Mouse (Mus musculus): ENCODE measurements at regions not wholly inside any gene's neighbourhood (a gene's known extent, or its start where the extent isn't known, plus 50 kb on each side); places are given as distances from the start of the nearest gene placed in this dataset.

GRCm38 (mm10) chr15:38351701-38352100 lies 926.3 kb downstream of the 4930447A16Rik start:
- ATAC-seq (ENCODE audit: low FRiP score, low TSS enrichment) (no peak), DNase-seq (no peak)
- no peaks in the 10 kb centered on the region for H3K36me3 ChIP-seq (ENCODE audit: control insufficient read depth, insufficient read depth, low read length)
- H3K4me1 ChIP-seq (ENCODE audit: control insufficient read depth, insufficient read depth, low read length), result no peaks in the 10 kb centered on the region
- no peak overlapping the region for H3K4me3 ChIP-seq (replicated peaks; ENCODE audit: low read depth, low read length)
- 91% methylated on average over 3 of the region's 3 CpGs for WGBS
- H3K27ac ChIP-seq (replicated peaks; ENCODE audit: low read depth, low read length), result no peak overlapping the region
- H3K4me2 ChIP-seq (ENCODE audit: low read length), result no peak overlapping the region
- H3K27me3 ChIP-seq (ENCODE audit: control insufficient read depth, insufficient read depth, low read length), result no peaks in the 10 kb centered on the region
- H3K9ac ChIP-seq (replicated peaks; ENCODE audit: low read length), result no peak overlapping the region
- H3K9me3 ChIP-seq (ENCODE audit: control insufficient read depth, low read length), result no peaks in the 10 kb centered on the region

GRCm38 (mm10) chr15:38353371-38353770 lies 928.0 kb downstream of the 4930447A16Rik start:
- Histone ChIP-seq H3K9ac (replicated peaks; ENCODE audit: low read length) (no peak overlapping the region), H3K27me3 (ENCODE audit: control insufficient read depth, insufficient read depth, low read length) (no peaks in the 10 kb centered on the region), H3K4me1 (ENCODE audit: control insufficient read depth, insufficient read depth, low read length) (no peaks in the 10 kb centered on the region), H3K27ac (replicated peaks; ENCODE audit: low read depth, low read length) (no peak overlapping the region), H3K4me3 (replicated peaks; ENCODE audit: low read depth, low read length) (no peak overlapping the region), H3K9me3 (ENCODE audit: control insufficient read depth, low read length) (no peaks in the 10 kb centered on the region), H3K36me3 (ENCODE audit: control insufficient read depth, insufficient read depth, low read length) (no peaks in the 10 kb centered on the region), H3K4me2 (ENCODE audit: low read length) (no peak overlapping the region)
- DNase-seq (no peak), ATAC-seq (ENCODE audit: low FRiP score, low TSS enrichment) (no peak)
- WGBS, result 82% methylated on average over 4 of the region's 4 CpGs

GRCm38 (mm10) chr15:38359053-38359452 lies 933.7 kb downstream of the 4930447A16Rik start:
- no peak overlapping the region for H3K27ac ChIP-seq (replicated peaks; ENCODE audit: low read depth, low read length)
- no peaks in the 10 kb centered on the region for H3K4me1 ChIP-seq (ENCODE audit: control insufficient read depth, insufficient read depth, low read length)
- no peaks in the 10 kb centered on the region for H3K36me3 ChIP-seq (ENCODE audit: control insufficient read depth, insufficient read depth, low read length)
- 87% methylated on average over 3 of the region's 3 CpGs for WGBS
- H3K4me3 ChIP-seq (replicated peaks; ENCODE audit: low read depth, low read length), result no peak overlapping the region
- no peak overlapping the region for H3K4me2 ChIP-seq (ENCODE audit: low read length)
- H3K27me3 ChIP-seq (ENCODE audit: control insufficient read depth, insufficient read depth, low read length), result no peaks in the 10 kb centered on the region
- peaks cover 5% of the 10 kb centered on the region; the same call in 1 of the 2 replicates for H3K9me3 ChIP-seq (ENCODE audit: control insufficient read depth, low read length)
- no peak overlapping the region for H3K9ac ChIP-seq (replicated peaks; ENCODE audit: low read length)
- ATAC-seq (ENCODE audit: low FRiP score, low TSS enrichment), result no peak
- DNase-seq, result no peak

GRCm38 (mm10) chr15:38363522-38363921 lies 938.2 kb downstream of the 4930447A16Rik start:
- H3K27me3 ChIP-seq (ENCODE audit: control insufficient read depth, insufficient read depth, low read length), result no peaks in the 10 kb centered on the region
- no peak overlapping the region for H3K4me3 ChIP-seq (replicated peaks; ENCODE audit: low read depth, low read length)
- peaks cover 5% of the 10 kb centered on the region; the same call in 1 of the 2 replicates for H3K9me3 ChIP-seq (ENCODE audit: control insufficient read depth, low read length)
- H3K27ac ChIP-seq (replicated peaks; ENCODE audit: low read depth, low read length), result no peak overlapping the region
- DNase-seq (no peak), ATAC-seq (ENCODE audit: low FRiP score, low TSS enrichment) (no peak)
- H3K9ac ChIP-seq (replicated peaks; ENCODE audit: low read length), result no peak overlapping the region
- H3K4me2 ChIP-seq (ENCODE audit: low read length), result no peak overlapping the region
- H3K36me3 ChIP-seq (ENCODE audit: control insufficient read depth, insufficient read depth, low read length), result no peaks in the 10 kb centered on the region
- WGBS, result 80% methylated on average over 5 of the region's 5 CpGs
- H3K4me1 ChIP-seq (ENCODE audit: control insufficient read depth, insufficient read depth, low read length), result no peaks in the 10 kb centered on the region

- H3K4me1 ChIP-seq (ENCODE audit: control insufficient read depth, insufficient read depth, low read length), result no peaks in the 10 kb centered on the region
- H3K27ac ChIP-seq (replicated peaks; ENCODE audit: low read depth, low read length), result no peak overlapping the region
- no peak overlapping the region for H3K4me3 ChIP-seq (replicated peaks; ENCODE audit: low read depth, low read length)
- 91% methylated on average over 3 of the region's 3 CpGs for WGBS
- H3K9me3 ChIP-seq (ENCODE audit: control insufficient read depth, low read length), result peaks cover 5% of the 10 kb centered on the region; the same call in 1 of the 2 replicates
- H3K27me3 ChIP-seq (ENCODE audit: control insufficient read depth, insufficient read depth, low read length), result no peaks in the 10 kb centered on the region
- H3K36me3 ChIP-seq (ENCODE audit: control insufficient read depth, insufficient read depth, low read length), result no peaks in the 10 kb centered on the region
- DNase-seq, result no peak
- H3K9ac ChIP-seq (replicated peaks; ENCODE audit: low read length), result no peak overlapping the region
- ATAC-seq (ENCODE audit: low FRiP score, low TSS enrichment), result no peak
- H3K4me2 ChIP-seq (ENCODE audit: low read length), result no peak overlapping the region
Measured at GRCm38 (mm10) chr15:38364014-38364413, 938.7 kb downstream of the 4930447A16Rik start.

- ATAC-seq (ENCODE audit: low FRiP score, low TSS enrichment), result no peak
- no peak for DNase-seq
- Histone ChIP-seq H3K4me3 (replicated peaks; ENCODE audit: low read depth, low read length) (no peak overlapping the region), H3K36me3 (ENCODE audit: control insufficient read depth, insufficient read depth, low read length) (no peaks in the 10 kb centered on the region), H3K27ac (replicated peaks; ENCODE audit: low read depth, low read length) (no peak overlapping the region), H3K9ac (replicated peaks; ENCODE audit: low read length) (no peak overlapping the region), H3K4me2 (ENCODE audit: low read length) (no peak overlapping the region), H3K27me3 (ENCODE audit: control insufficient read depth, insufficient read depth, low read length) (no peaks in the 10 kb centered on the region), H3K4me1 (ENCODE audit: control insufficient read depth, insufficient read depth, low read length) (no peaks in the 10 kb centered on the region), H3K9me3 (ENCODE audit: control insufficient read depth, low read length) (no peaks in the 10 kb centered on the region)
- 93% methylated on average over 5 of the region's 5 CpGs for WGBS
Measured at GRCm38 (mm10) chr15:38367643-38368042, 942.3 kb downstream of the 4930447A16Rik start.

GRCm38 (mm10) chr15:38368291-38368690 lies 942.9 kb downstream of the 4930447A16Rik start:
- WGBS, result 90% methylated on average over 4 of the region's 4 CpGs
- H3K36me3 ChIP-seq (ENCODE audit: control insufficient read depth, insufficient read depth, low read length), result no peaks in the 10 kb centered on the region
- no peaks in the 10 kb centered on the region for H3K4me1 ChIP-seq (ENCODE audit: control insufficient read depth, insufficient read depth, low read length)
- H3K27me3 ChIP-seq (ENCODE audit: control insufficient read depth, insufficient read depth, low read length), result no peaks in the 10 kb centered on the region
- H3K27ac ChIP-seq (replicated peaks; ENCODE audit: low read depth, low read length), result no peak overlapping the region
- H3K4me3 ChIP-seq (replicated peaks; ENCODE audit: low read depth, low read length), result no peak overlapping the region
- no peak for ATAC-seq (ENCODE audit: low FRiP score, low TSS enrichment)
- H3K4me2 ChIP-seq (ENCODE audit: low read length), result no peak overlapping the region
- no peak overlapping the region for H3K9ac ChIP-seq (replicated peaks; ENCODE audit: low read length)
- no peak for DNase-seq
- no peaks in the 10 kb centered on the region for H3K9me3 ChIP-seq (ENCODE audit: control insufficient read depth, low read length)

- Histone ChIP-seq H3K4me1 (ENCODE audit: control insufficient read depth, insufficient read depth, low read length) (no peaks in the 10 kb centered on the region), H3K27ac (replicated peaks; ENCODE audit: low read depth, low read length) (no peak overlapping the region), H3K4me3 (replicated peaks; ENCODE audit: low read depth, low read length) (no peak overlapping the region), H3K27me3 (ENCODE audit: control insufficient read depth, insufficient read depth, low read length) (no peaks in the 10 kb centered on the region), H3K4me2 (ENCODE audit: low read length) (no peak overlapping the region), H3K9ac (replicated peaks; ENCODE audit: low read length) (no peak overlapping the region), H3K9me3 (ENCODE audit: control insufficient read depth, low read length) (no peaks in the 10 kb centered on the region), H3K36me3 (ENCODE audit: control insufficient read depth, insufficient read depth, low read length) (no peaks in the 10 kb centered on the region)
- no peak for DNase-seq
- ATAC-seq (ENCODE audit: low FRiP score, low TSS enrichment), result no peak
- WGBS, result 88% methylated on average over 12 of the region's 12 CpGs
Measured at GRCm38 (mm10) chr15:38371404-38372090, 946.2 kb downstream of the 4930447A16Rik start.

- Histone ChIP-seq H3K27ac (replicated peaks; ENCODE audit: low read depth, low read length) (0 out of 2 replicates have a peak overlapping the region, but pooled peaks have one; percentile 6), H3K9ac (replicated peaks; ENCODE audit: low read length) (peak overlapping the region; percentile 34), H3K9me3 (ENCODE audit: control insufficient read depth, low read length) (no peaks in the 10 kb centered on the region), H3K4me2 (ENCODE audit: low read length) (peak overlapping the region; percentile 53), H3K4me1 (ENCODE audit: control insufficient read depth, insufficient read depth, low read length) (no peaks in the 10 kb centered on the region), H3K36me3 (ENCODE audit: control insufficient read depth, insufficient read depth, low read length) (no peaks in the 10 kb centered on the region), H3K4me3 (replicated peaks; ENCODE audit: low read depth, low read length) (peak overlapping the region; percentile 18), H3K27me3 (ENCODE audit: control insufficient read depth, insufficient read depth, low read length) (no peaks in the 10 kb centered on the region)
- WGBS, result 3% methylated on average over 21 of the region's 21 CpGs
- peak; percentile 17; the same call in 1 of the 2 replicates for ATAC-seq (ENCODE audit: low FRiP score, low TSS enrichment)
- peak; percentile 74 for DNase-seq
Measured at GRCm38 (mm10) chr15:38373797-38374196, 948.4 kb downstream of the 4930447A16Rik start.
